Mouse (Mus musculus): ENCODE measurements around the gene Arsg.

The Arsg gene

DNA sequence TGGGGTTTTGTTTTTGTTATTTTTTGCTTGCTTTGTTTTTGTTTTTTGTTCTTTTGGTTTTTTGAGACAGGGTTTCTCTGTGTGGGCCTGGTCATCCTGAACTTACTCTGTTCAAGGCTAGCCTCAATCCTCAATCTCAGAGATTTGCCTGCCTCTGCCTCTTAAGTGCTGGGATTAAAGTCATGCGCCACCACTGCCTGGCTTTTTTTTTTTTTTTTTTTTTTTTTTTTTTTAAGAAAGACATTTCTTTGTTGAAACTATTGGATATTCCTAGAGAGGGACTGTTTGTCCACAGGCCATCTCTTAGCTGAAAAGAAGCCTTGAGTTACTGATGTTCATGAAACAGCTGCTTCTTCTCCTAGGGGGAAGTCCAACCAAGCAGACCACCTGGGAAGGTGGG is 74.5 kb downstream of the Arsg start:
- DNase-seq = no peak

GRCm38 (mm10) chr11:109549599-109550290 is 76.6 kb downstream of the Arsg start:
- no peak for DNase-seq

- DNase-seq = no peak
These were observed 80.7 kb downstream of the Arsg start for GRCm38 (mm10) chr11:109553921-109554320.

DNA sequence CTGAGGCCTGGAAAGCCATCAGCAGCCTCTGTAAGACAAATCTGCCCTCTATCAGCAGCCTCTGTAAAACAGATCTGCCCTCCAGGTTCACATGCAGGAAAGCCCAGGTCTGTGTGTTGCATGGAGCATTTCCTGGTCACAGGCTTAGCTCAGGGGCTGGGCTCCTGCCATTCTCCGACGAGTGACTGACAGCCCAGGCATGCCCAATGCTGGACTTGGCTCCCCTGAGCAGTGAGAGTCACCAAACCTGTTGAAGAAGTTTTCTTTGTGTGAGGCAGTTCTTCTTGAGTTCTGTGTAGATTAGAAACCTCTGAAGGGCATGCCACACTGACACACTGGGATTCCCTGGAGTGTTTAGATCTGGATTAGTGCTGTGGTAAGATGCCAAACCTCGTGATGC is 81.3 kb downstream of the Arsg start:
- DNase-seq = no peak

DNA sequence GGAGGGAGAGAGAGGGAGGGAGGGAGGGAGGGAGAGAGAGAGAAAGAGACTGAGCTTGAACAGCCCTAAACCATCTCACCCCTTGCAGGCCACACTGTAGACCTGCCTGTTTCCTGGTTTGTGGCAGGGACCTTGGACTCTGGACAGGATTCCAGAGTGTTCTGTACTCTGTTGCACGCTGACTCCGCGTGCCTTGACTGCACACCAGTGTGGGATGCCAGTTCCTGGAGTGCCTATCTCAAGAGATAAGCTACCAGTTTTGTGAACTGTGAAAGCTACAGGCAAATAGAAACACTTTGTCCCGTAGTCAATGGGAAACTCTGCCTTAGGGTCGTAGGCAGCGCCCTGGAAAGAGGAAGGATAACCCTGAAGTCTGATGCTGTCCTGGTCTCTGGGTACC is 83.0 kb downstream of the Arsg start:
- no peak for DNase-seq

DNA sequence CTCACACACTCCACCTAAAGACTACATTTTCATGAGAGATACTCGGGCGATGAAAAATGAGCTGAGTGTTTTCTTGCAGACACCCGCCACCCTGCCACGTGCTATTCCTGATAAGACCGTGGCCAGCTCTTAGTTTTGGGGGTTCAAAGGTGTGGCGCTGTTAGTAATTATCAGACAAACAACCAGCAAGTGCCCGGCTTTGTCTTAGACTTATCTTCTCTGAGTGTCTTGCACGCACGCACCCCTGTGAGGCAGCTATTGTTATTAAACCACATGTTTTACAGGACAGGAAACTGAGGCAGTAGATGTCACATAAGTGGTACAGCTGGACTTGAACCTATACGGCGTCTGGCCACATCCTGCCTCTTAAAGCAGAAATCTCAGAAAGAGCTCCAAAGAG is 84.2 kb downstream of the Arsg start:
- DNase-seq = no peak

DNA sequence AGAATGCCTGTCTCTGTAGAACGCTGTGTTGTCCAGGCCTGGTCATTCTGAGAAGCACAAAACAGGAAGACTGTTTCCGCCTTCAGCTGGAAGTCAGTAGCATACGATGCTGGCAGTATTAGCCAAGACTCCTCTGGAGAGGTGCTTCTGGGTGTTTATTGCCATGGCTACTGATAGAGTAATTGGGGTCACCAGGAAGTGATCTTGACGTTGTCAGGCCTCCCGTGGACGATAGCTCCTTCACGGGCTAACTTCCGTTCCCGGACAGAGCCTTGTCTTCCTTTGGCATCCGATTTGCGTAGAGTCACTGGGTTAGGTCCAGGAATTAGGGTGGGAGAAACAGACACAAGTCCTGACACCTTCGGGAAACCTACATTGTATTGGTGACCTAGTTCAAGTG is 86.1 kb downstream of the Arsg start:
- no peak for DNase-seq

DNA sequence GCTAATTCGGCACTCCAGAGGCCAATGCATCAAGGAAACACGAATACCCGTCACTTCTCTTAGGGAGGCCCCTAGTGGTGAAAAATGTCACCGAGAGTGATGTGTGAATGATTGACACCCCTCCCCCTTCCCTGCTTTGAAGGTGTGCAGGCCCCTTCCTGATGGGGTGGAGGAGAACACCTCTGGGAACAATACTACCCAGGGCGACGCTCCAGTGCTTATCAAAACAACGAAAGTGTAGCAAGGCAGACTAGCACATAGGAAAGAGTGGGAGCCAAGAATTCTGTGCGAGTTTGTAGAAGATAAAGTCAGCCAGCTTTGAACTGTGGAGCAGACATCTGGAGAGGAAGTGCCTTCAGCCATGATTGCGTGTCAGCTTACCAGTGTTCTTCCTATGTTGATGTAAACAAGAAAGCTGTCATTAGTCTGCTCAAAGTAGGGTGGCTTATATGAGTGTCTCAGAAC is 87.7 kb downstream of the Arsg start:
- DNase-seq = no peak

- no peak for DNase-seq
These were observed 88.3 kb downstream of the Arsg start for GRCm38 (mm10) chr11:109561445-109561844.

DNA sequence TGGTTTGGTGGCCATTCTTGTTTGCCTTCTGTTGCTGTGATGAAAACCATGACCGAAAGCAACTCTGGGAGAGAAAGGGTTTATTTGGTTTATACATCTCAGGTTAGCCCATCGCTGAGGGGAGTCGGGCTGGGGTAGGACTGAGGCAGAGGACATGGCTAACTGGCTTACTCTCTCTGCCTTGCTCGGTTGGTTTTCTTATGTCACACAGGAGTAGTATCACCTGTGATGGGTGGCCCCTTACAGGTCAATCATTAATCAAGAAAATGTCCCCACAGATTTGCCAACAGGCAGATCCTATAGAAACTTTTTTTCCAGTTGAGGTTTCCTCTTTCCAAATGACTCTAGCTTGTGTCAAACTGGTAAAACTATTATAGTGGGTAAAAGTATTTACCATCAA is 90.5 kb downstream of the Arsg start:
- DNase-seq = no peak

DNA sequence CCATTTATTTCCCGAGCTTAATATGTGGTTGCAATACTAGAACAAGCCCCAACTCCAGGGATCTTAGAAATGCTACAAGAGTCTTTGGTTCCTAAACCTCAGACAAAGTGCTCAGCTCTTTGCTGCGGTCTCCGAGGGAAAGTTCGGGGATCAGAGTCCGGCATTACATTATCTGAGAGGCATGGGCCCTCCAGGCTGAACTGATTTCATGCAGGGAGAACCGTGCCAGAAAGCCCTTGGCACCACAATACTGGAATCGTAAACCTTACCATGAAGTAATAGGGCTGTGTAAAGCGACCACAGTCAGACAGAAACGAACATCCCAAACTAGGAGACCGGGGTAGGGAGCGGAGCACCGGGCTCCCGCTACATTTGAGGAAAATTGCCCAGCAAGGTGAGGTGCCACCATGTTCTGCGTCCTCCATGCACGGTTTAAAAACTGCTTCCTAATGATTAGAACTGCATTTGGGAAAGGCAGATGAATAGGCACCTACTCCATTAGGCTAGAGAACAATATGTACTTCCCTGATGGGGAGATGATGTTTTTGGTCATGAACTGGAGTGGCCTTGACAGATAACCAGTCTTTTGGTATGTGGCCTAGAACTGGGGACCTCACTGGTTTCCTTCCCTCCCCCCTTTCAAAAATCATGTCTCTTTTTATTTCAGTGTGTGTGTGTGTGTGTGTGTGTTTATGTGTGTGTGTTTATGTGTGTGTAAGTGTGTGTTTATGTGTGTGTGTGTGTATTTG is 91.5 kb downstream of the Arsg start:
- DNase-seq = no peak

DNA sequence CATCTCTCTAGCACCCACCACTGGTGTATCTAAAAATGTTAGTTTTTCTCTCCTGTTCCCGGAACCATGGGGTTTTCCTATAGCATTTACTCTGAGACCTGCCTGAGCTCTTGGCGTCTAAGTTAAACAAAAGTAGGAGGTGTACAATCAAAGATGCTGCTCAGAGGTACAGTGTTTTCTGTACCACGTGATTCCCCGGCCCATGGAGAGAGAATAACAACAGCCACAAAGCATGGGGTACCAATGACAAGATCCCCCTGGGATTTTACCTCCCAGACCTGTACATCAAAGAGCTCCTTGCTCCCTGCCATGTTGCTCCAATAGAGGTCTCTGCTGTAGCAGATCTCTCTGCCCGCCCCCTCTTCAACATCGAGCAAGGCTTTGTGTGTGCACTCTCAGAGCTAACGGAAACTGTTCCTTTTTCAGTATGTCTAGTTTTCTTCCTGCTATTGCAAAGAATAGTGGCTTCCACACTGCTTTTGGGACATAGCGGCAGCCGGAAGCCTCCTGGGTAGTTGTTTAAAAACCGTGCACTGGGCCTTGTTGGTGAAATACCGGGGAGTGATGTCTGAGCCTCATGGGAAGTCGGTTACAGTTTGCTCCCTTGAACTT is 95.9 kb downstream of the Arsg start:
- no peak for DNase-seq

GRCm38 (mm10) chr11:109569809-109570208 is 96.6 kb downstream of the Arsg start:
- no peak for DNase-seq

GRCm38 (mm10) chr11:109572051-109572450 is 98.9 kb downstream of the Arsg start:
- no peak for DNase-seq

- DNase-seq = no peak
These were observed 101.4 kb downstream of the Arsg start for GRCm38 (mm10) chr11:109574604-109575003.

GRCm38 (mm10) chr11:109575832-109576231 is 102.7 kb downstream of the Arsg start:
- DNase-seq = no peak

DNA sequence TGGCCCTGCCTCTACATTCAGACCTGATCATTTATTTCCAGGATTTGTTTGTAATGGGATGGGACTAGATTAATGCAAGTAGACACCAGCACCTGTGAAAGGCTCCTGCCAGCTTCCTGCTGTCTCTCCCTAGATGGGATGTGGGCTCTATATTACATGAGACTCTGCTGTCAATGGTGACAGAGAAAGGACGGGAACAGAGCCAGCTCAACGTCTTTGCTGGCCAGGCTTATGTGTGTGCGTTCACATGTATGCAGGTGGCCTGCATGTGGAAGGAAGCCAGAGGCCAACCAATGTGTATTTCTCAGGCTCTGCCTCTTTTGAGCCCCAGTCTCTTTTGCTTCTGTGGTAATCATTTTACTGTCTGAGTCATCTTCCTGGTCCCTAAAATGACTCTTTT is 105.4 kb downstream of the Arsg start:
- DNase-seq = peak in 1 of 2 experiments; percentile 41

- DNase-seq = peak; percentile 46 to 52
These were observed 106.8 kb downstream of the Arsg start for GRCm38 (mm10) chr11:109579999-109580398.

- no peak for DNase-seq
These were observed 110.8 kb downstream of the Arsg start for GRCm38 (mm10) chr11:109583986-109584385.

GRCm38 (mm10) chr11:109584843-109585713 is 111.9 kb downstream of the Arsg start:
- DNase-seq = peak; percentile 82 to 90

GRCm38 (mm10) chr11:109586424-109586823 is 113.2 kb downstream of the Arsg start:
- DNase-seq = no peak

DNA sequence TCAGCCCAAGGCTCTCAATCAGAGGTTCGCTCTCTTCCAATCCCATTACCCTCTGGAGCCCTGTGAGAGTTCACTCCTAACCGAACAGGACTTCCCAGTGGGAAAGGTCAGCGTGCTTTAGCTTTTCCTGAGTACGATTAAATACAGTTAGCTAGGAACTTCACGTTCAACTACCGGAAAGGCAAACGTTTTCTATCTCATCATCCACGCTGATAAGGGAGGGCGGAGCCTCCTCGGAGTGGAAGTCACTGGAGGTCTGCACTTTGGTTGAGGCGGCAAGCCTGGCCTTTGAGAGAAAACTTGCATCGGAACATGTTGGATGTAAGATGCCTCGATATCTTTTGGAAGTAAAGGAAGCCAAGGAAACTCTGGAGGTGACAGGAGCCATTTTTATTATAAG is 113.8 kb downstream of the Arsg start:
- DNase-seq = no peak
